Mouse (Mus musculus) bone marrow, adult 2 months (tissue): Measurements from ENCODE around the gene Palld.

Experiments used
- CTCF ChIP-seq: fragments of 200-500 bp; IDR thresholded peaks from 2 replicates; pipeline ENCODE4 v1.5.1; 2011; ENCODE audit warnings: low read length, control low read depth; ENCODE audit not compliant: control insufficient read depth, insufficient read depth
- POLR2A ChIP-seq: fragments of 200-500 bp; IDR thresholded peaks from 2 replicates; pipeline ENCODE4 v1.6.1; 2011; ENCODE audit warnings: low read depth, mild to moderate bottlenecking, control low read depth, low read length, borderline replicate concordance; ENCODE audit not compliant: control insufficient read depth

DNA sequence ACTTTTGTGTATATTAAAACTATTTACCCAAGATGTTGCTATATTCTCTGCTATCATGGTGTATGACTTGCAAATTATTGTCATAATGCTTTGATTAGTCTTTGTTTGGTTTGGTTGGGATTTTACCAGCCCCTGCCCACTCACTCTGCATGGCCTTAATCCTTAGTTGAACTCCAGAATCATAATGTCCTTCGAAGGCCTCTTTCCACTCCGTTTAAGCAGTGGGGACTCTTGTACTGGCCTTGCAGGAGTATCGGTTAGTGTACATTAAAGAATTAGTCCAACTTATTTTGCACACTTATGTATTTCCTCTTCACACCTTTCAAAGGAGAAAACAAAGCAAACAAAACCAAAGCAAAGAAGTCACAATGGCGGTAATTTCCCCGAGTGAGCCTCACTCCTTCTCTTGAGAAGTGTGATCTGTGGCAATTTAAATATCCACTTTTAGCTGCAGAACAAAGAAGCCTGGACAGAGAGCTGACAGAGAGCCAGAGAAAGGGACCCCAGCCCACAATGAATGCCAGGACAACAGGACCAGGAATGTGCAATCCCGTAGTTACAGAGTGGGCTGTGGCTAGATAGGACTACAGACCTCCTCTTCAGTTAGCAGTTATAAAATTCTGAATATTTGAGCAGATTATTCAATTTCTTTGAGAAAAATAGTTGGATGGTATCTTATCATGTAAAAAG is 1.3 kb downstream of the Palld start:
- TF ChIP-seq CTCF (no peak), POLR2A (no peak)
